Mouse (Mus musculus): ENCODE measurements at regions not wholly inside any gene's neighbourhood (a gene's known extent, or its start where the extent isn't known, plus 50 kb on each side); places are given as distances from the start of the nearest gene placed in this dataset.
A peak's percentile ranks its signal among the peaks of the same experiment; 100 is the strongest.
"Not testable (repeated sequence)": the region's sequence is repeated elsewhere in the genome, so short reads cannot be mapped to it uniquely, and the experiment has no call there.

DNA sequence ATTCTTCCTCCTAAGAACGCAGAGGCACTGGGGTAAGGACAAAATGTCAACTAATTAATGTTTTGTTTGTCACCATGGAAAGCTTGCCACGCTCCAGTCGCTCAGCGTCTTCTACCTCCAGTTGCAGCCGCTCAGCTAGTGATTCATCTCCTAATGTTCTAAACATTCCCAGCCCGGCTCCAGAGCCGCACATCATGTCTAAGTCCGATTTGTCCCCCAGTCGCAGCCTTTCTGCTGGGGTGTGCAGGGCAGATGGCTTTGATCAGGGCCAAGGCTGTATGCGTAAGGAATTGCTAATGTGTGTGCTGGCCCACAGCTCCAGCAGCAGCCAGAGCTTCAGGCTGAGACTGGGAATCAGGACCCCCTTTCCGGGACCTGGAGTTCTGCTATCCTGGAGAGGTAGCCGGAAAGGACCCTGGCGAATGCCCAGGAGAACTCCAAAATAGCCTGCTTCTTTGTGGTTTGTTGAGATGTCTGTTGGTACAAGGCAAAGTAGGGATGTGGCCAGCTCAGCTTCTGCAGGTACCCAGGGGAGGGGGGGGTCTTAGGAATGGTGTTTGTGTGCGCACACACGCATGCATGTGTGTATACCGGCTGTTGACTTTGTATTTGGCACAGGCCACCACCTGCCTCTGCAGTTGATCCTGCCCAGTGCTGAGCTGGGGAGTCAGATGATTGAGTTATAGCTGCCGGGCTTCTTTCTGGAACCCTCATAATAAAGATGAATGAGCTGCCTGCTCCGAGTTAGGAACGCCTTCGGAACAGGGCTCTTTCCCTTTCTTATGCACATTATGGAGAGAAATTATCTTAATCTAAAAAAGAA lies 143.0 kb upstream of the Kcng1 start:
- DNase-seq = no peak

DNA sequence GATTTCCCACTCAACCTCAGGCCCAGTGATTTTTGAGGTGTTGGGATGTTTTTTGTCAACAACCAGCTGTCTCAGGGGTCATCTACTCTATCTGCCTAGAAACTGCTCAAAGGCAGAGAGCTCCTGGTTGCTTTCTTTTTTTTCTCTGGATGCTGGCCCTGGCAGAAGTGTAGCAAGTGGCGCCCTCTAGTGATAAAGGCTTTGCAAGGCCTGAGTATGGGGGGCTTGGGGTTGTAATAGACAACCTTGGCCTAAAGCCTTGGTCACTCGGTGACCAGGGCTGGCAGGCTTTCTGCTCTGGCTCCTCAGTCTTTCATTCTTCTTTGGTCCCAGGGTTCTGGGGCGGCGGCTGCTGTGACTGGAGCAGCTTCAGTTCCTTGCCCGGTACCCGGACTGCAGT lies 142.0 kb upstream of the Kcng1 start:
- DNase-seq = no peak

DNA sequence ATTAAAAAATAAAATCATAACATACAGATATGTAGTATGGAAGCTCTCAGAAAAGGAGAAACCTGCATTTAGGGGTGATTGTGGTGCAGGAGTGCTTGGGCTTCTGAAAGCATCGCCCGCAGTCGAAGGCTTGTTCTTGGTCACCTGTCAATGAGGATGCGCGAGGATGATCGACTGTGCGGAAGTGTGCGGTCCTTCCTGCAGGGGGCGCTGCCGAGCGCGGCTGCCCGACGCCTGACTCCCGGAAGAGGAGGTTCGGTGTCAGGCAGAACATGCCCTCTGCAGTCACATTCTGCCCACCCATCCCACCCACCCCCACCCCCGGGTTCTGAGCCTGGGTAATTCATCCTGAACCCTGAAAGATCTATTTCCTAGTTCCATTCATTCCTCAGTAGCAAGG lies 133.6 kb upstream of the Kcng1 start:
- peak; percentile 76 for DNase-seq

DNA sequence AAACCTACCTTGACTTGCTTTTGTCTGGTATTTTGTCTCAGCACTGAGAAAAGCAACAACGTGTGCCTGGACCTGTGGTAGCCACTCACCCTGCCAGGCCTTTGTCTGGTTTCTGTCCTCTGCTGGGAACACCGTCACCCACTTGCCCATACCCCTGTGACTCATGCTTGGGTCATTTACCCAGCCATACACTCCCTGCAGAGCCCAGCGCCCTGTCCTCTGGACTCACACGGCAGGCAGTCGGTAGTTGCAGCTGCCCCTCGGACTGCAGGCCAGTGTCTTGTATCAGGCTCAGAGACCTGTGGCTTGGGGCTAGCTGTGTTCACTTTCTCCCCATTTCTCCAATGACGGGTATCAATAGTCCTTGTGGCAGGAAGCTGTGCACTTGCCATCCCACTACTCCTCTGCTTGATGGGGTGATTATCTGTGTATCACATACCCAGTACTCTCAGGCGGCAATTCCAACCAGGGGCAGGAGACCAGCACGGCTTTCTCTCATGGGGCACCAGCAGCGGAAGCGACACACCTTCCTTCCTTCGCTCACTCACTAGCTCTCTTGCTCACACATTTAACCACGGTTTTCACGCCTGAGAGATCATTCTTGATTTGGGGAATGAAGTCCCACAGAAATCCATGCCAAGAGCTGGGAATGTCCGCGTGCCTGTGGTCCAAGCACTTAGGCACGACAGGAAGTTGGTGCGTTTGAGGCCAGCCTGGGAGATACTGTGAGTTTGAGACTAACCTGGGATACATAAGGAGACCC lies 132.8 kb upstream of the Kcng1 start:
- DNase-seq = no peak

DNA sequence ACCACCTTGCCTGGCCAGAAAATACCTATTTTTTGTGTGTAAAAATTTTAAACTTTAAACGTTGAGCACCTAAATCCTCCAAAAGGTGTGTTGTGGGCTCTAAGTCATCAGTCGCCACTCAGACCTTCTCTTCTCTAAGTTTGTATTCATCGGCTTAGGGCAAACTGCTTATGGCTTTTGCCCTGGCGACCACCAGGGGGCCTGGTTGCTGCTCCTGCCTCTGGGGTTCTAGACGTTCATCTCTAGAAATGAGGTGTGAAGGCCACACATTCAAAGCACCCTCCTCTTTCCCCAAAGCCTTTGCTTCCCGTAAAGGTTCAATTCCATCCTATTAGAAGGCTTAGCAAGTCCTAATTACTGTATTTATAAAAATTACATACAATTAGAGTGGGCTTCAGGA lies 131.3 kb upstream of the Kcng1 start:
- peak; percentile 84 for DNase-seq

DNA sequence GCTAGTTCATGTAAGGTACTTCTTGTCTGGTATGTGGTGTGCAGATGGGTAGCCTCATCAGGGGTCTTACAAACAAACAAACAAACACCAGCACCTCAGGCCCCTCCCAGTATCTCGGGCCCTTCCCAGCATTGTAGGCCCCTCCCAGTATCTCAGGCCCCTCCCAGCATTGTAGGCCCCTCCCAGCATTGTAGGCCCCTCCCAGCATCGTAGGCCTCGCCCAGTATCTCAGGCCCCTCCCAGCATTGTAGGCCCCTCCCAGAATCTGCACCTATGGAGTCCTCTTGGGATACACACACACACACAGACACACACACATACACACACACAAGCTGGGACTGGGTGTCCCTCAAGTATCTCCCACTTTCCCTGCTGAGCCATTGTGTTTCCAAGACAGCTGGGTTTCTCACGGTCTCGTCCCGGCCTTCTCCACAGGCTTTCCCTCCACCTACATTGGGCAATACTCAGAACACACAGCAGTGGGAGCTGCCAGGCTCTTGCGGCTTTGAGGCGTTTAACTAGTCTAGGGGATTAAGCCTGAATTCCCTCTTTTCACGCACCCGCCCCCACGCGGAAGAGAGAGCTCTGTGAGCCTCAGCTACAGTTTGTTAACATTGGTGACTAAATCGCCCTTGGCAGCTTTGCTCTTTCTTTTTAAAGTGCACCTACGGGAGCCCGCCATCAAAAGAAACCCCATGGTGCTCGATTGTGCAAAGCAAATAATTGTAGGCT lies 121.4 kb upstream of the Kcng1 start:
- no peak for DNase-seq

DNA sequence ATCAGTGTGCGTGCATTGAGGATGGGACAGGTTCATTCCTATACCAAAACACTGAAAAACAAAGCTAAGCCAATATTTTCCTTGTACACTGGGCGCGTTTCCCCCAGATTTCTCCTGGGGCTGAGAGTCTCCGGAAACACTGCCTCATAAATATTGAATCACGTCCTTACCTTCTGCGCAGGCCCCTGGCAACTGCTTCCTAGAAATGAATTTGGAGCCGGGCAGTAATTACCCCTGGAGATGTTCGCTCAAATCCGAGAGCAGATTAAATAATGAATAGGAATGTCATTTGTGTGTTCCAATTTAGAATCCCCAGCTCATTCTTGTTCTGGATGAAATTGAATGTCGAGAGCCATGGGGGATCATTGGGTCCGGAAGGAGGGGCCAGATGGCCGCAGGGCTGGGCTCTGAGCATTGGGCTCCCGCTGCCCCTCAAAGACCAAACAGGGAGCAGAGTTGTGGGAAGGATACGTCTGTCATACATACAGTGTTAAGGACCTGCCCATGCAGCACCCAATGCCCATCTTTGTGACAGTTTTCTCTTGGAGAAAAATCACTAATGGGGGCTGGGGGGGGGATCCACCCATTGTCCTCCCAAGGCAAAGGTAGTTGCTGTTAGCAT lies 117.7 kb upstream of the Kcng1 start:
- DNase-seq = no peak

DNA sequence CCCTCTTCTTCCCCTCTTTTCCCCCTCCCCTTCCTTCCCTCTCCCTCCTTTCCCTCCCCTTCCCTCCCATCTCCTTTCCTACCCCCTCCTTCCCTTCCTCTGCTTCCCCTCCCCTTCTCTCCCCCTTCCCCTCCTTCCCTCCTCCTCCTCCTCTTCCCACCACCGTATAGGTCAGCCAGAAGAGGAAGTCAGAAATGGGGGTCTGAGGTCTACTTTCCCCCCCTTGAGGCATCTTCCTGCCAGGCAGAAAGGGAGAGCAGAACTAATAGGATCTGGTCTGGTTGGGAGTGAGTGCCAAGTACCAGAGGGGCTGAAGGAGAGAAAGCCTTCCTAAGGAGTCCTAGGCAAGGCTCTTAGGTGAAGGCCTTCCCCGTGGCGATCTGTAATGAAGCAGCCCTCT lies 114.8 kb upstream of the Kcng1 start:
- DNase-seq = no peak

DNA sequence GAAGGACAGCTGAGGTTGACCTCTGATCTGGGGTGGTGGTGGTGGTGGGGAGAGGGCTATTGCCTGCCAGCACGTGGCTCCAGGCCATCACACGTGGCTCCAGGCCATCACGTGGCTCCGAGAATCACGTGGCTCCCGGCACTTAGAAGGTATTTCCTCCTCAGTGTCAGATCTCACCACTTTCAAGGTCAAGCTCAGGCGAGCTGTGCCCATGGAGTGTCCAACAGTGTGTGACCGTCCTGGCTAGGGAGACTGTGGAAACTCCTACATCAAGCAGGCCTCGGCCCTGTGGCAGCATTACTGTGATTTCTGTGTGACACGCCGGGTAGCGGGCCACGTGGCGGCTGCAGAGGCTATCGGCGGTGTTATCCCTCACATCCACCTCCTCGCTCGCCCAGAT lies 111.8 kb upstream of the Kcng1 start:
- no peak for DNase-seq

DNA sequence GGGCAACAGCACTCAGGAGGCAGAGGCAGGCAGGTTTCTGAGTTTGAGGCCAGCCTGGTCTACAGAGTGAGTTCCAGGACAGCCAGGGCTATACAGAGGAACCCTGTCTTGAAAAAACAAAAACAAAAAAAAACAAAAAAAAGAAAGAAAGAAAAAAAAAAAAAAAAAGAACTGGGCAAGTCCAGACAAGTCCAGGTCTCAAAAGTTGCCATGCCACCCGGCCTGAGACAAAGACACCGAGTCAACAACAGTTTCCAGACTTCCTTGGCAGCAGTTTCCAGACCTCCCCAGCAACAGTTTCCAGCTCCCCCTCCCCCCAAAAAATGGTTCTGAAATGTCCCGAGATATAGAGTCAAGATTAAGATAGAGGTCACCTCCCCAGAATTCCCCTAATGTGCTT lies 110.6 kb upstream of the Kcng1 start:
- DNase-seq = not testable (repeated sequence)

DNA sequence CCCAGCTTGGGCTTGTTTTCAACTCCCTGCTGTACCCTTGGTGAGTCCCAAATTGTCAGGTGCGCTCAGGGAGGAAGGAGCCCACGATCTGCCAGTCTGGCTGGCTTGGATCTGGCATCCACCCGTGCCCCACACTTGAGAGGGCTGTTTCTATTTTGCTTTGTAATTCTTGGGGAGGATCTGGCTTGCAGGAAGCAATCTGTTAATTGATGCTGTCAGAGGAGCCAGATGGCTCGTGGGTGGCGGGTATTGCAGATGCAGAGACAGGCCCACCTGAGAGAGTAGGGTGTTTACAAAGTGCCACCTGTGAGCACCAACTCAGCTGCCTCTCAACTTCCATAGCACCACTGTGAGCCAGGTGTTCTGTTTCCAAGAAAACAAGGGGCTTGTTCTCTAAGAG lies 99.1 kb upstream of the Kcng1 start:
- no peak for DNase-seq

DNA sequence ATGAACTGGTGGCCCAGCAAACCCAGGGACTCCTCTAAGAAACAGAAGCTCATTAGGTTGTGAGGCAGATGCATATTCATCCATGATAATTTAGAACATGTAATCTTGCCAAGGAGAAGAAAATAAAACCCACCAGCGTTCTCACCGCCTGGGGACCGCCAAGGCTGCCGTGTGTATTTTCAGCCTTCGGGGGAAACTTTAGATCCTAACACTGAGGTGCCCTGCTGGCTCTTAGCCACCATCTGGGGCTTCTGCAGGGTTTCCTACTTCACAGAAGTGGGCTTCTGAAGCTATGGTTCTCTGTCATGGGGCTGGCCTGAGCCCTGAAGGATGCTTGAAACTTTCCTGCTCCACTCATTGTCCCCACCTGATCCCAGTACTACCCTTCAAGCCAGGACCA lies 90.8 kb upstream of the Kcng1 start:
- no peak for DNase-seq

DNA sequence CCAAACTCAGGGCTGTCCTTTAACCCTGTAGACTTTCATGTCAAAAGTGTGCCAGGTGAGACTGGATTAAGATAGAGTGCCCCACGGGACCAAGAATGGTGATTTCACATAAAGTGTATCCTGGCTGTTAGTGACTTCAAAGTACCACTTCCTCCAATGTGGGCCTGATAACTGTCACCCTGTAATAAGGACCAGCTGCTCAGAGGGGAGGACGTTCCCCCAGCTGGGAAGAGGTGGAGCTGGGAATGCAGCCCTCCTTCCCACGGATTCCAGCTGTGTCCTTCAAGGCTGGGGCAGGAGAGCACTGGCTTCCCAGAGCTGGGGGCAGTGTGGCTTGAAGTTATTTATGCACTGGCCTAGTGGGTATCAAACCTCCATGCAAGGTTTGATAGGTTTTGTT lies 89.7 kb upstream of the Kcng1 start:
- DNase-seq = no peak

DNA sequence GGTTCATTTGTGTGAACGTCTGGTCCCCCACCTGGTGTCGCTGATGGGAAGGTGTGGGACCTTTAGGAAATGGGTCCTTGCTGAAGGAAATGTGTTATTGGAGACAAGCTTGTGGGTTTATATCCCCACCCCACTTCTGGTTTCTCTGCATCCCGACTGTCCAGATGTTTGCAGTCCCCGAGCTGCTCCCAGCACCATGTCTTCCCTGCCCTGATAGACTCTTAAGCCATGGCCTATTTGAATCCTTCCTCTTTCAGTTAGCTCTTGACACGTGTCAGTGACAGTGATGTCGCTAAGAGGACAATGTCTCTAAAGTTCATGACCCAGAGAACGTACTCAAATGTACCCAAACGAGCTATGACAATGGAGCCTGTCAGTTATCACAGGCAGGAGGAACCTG lies 77.7 kb upstream of the Kcng1 start:
- no peak for DNase-seq

DNA sequence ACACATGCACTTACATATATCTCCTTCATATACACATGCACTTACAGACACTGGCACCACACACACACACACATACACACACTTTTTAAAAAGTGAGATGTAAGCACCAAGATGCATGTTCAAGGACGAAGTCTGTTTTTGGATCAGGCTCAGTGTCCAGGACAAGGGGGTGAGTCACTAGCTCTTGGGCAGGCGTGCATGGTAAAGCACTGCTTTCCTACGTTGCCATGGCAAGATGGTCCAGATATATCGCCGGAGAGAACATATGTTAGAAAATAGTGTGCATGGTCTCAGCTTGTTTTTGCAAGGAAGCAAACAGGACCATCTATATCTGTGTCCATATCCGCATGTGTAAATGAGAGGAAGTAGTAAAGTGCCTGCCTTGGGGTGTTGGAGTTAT lies 77.0 kb upstream of the Kcng1 start:
- no peak for DNase-seq

DNA sequence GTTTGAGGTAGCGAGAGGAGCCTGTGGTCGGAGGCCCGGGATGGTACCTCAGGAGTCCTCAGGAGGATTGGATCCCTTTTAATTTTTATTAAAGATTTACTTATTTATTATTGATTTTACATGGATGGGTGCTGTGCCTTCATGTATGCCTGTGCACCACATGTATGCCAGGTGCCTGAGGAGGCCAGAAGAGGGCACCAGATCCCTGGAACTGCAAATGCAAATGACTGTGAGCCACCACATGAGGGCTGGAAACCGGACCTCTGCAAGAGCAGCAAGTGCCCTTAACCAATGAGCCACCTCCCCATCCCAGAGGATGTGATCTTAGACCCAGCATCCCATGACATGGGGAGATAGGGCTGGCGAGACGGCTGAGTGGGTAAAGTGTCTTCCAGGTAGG lies 76.3 kb upstream of the Kcng1 start:
- peak; percentile 46 for DNase-seq

DNA sequence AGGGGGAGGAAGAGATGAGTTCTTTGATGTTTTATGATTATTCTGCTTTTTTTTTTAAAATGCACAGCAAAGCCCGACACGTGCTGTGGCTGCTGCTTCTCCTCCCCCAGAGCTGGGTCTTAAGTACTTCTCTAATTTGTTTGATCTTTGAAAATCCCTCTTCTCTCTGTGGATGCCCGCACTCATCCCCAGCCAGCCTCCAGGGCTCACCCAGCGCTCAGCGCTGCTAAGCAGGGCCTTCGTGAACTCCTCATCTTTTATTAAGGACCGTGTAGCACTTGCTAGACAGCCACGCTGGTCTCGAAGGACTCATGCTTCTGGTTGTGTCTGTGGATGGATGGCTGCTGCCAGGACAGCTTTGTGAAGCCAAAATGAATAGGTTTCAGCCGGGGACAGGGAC lies 72.9 kb upstream of the Kcng1 start:
- peak; percentile 16 for DNase-seq

DNA sequence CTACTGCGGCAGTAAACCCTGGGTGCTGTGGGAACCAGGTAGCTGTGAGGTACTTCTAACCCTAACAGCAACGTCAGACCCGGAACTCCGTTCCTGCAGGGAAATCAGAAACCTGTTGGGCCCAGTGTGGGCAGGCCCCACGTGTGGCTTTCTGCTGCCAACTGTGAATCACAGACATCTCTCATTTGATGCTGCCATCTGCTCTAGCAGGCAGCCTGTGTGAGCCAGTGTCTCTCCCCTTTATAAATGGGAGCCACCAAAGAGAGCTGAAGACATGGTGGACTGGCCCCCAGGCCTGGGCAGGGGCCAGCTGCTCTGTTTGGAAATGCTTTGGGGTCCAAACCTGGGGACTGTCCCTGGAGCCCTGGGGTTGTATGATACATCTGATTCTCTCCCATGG lies 71.1 kb upstream of the Kcng1 start:
- DNase-seq = no peak

DNA sequence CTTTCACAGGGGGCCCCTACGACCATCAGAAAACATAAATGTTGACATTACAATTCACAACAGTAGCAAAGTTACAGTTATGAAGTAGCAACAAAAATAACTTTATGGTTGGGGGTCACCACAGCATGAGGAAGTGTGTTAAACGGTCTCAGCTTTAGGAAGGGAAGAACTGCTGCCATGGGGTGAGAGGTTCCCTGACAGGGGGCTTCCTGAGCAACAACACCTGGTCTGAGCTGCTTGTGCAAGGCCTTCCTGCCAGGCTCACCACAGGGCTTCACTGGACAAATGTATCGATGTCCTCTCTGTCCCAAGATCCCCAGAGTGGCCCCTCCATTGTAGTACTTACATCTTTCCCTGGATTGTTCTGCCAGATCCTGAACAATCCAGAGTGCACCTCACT lies 70.7 kb upstream of the Kcng1 start:
- no peak for DNase-seq

DNA sequence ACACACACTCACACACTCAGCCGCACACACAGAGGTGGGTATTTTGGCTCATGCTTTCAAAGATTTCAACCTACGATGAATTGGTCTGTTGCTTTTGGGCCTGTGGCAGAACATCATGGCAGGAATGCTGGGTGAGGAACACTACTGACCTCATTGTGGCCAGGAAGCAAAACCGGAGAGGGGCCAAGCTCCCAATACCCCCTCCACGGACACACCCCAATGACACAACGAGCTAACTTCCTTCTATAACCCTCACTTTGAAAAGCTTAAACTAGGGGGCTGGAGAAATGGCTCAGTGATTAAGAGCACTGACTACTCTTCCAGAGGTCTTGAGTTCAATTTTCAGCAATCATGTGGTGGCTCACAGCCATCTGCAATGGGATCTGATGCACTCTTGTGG lies 63.8 kb upstream of the Kcng1 start:
- DNase-seq = no peak

DNA sequence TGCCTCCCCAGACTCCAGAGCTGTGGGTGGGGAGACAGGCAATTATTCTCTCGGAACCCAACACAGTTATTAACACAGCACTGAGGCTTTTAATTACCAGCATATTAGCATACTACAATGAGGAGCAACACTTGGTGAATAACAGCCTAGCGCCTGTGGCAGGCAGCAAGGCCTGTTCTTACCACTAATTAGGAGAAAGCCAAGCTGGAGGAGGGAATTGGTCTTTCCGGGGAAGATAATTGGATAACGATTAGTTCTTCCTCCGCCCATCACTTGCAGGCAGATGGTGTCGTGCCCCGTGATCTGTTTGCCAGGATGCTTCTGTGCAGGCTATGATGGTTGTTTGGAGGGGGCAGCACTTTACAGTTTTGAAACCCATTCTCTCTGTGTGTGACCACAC lies 62.2 kb upstream of the Kcng1 start:
- no peak for DNase-seq

DNA sequence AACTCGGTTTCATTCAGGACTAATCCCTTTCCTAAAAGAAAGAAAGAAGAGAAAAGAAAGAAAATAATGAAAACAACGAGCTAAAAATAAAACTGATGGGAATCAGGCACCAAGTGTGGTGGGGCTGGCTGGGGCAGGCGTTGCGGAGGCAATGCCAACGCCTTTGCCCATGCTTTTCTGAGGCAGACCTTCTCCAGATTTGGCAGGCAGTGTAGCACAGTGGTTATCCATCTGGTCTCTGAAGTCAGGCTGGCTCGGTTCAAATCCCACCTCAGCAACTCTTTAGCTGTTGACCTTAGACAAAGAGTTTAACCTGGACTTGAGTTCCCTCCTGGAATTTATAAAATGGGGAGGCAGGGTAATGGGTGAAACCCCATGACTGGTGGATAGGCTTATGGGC lies 57.3 kb upstream of the Kcng1 start:
- DNase-seq = no peak

DNA sequence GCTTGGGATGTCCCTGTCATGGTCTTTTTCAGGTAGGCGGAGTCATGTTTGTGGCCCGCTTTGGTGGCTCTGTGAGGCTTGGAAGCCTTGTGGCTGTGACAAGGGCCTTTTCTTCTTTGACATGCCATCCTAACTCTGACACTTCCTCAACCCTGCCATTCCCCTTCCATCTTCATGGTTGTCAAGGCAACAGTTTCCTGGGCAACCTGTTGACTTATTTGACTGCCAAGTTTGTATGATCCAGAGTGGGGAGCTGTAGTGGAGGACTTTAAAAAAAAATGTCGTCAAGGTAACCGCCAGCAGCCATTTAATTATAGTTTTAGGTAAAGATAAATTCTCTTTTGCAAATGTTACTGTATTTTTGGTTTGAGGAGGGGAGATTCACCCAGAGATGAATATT lies 56.8 kb upstream of the Kcng1 start:
- DNase-seq = no peak

DNA sequence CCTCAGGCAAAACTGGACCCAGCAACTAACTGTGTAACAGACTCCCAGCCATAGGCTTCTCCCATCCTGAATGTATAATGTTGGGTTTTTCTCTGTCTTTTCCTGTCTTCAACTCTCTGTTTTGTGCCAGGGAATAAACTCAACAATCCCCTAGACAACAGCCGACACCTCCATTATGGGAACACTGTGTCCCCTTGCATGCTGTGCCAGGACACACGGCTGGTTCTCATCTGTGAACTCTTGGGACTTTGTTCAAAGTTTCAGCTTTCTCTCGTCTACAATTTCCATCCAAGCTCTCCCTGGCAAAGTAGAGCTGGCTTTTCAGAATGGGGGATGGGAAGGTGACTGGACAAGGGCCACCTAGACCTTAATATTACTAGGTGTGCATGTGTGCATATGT lies 56.1 kb upstream of the Kcng1 start:
- DNase-seq = no peak
